Mouse (Mus musculus) adrenal gland, postnatal 0 days (tissue): ENCODE results near the gene Olfr1066. TPM values are rescaled to one million over a fixed set of nuclear protein-coding genes. Genes with fewer than 3 reads are reported as not detected.

ENCODE experiments used
- polyA plus RNA-seq: library from polyadenylated mRNA; unstranded; fragments of >200 nt; fragmentation: Nextera tagmentation; extraction: Ambion mirVana; gene quantifications from 2 replicates; pipeline ENCODE4 v1.2.1, GENCODE M21; 2015

The Olfr1066 gene
- polyA plus RNA-seq = not detected in 2 replicates

GRCm38 (mm10) chr2:86456169-86456568, at the start of gene Olfr1066:
TSS of gene Olfr1066 (minus strand) at chr2:86456269.

DNA sequence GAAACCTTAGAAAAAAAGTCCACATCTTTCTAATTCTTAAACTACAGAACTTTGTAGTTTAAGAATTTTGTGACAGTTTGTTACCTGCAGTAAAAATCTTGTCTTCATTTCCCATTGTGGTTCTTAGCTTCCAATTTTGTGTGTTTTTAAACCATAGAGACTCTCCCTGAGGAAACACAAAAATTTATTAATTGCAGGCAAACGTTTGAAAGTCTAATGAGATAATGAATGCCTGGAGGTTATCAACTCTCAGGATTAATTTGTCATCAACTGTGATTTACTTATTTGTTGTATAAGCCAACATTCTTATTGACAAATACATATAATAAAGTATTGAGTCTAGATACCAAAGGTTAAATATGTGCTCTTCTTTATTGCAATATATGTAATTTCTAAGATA, 31.2 kb upstream of the Olfr1066 start, which contains the start of gene Olfr228:
TSS of gene Olfr228 (minus strand) at position 101 of the 400 bp plus-strand sequence.

DNA sequence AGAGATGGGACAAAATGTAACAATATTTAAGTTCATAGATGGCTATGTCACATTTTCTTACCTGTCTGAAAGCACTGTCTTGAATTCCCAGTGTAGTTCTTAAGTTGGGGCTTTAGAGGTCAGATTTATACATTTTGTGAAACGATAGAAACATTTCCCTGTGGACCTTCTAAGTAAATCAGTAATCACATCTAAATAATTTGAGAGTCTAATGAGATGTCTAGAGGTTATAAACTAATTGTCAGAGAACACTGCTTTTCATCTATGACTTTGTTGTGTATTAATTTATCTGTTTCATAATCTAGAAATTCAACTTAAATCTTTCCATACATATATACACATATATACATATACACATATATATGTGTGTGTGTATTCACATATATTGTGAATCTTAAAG, 5.6 kb downstream of the Olfr1066 start, which contains the start of gene Olfr1065:
TSS of gene Olfr1065 (minus strand) at position 101 of the 400 bp plus-strand sequence.

GRCm38 (mm10) chr2:86426649-86427048, 29.4 kb downstream of the Olfr1066 start, which contains the start of gene Olfr1062:
TSS of gene Olfr1062 (minus strand) at chr2:86426749.

DNA sequence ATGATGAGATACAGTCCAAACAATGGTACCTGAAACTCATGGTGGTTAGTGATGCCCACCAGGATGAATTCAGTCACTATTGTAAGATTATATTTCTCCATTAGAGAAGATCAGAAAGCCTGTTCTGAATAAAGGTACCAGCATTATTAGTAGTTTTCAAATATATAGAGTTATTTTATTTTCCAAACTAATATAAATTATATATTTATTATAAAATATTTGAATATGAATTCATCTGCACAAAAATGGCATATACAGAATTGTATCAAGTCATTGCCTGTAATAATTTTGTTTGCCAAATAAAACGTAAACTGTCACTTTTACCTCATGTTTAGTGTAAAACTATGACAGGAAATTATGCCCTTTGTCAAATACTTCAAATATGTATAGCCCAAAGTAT, 42.1 kb downstream of the Olfr1066 start, which contains the start of gene Olfr1061:
TSS of gene Olfr1061 (minus strand) at position 101 of the 400 bp plus-strand sequence.

Other genes starting within 250 kb of the Olfr1066 start
- not detected in 2 replicates for gene Olfr1046, start 237.0 kb downstream of the Olfr1066 start, polyA plus RNA-seq
- not detected in 2 replicates for gene Olfr1047, start 224.9 kb downstream of the Olfr1066 start, polyA plus RNA-seq
- gene Olfr1048, start 216.0 kb downstream of the Olfr1066 start, polyA plus RNA-seq = not detected in 2 replicates
- gene Olfr1049, start 197.9 kb downstream of the Olfr1066 start, polyA plus RNA-seq = not detected in 2 replicates
- not detected in 2 replicates for gene Olfr1051, start 177.2 kb downstream of the Olfr1066 start, polyA plus RNA-seq
- gene Olfr1052, start 163.8 kb downstream of the Olfr1066 start, polyA plus RNA-seq = not detected in 2 replicates
- not detected in 2 replicates for gene Olfr1053, start 141.0 kb downstream of the Olfr1066 start, polyA plus RNA-seq
- not detected in 2 replicates for gene Olfr1054, start 120.8 kb downstream of the Olfr1066 start, polyA plus RNA-seq
- gene Olfr1055, start 106.0 kb downstream of the Olfr1066 start, polyA plus RNA-seq = not detected in 2 replicates
- not detected in 2 replicates for gene Olfr1056, start 93.8 kb downstream of the Olfr1066 start, polyA plus RNA-seq
- gene Olfr1057, start 77.9 kb downstream of the Olfr1066 start, polyA plus RNA-seq = not detected in 2 replicates
- gene Olfr1058, start 67.7 kb downstream of the Olfr1066 start, polyA plus RNA-seq = not detected in 2 replicates
- gene Olfr1061, start 42.2 kb downstream of the Olfr1066 start, polyA plus RNA-seq = not detected in 2 replicates
- gene Olfr1062, start 29.5 kb downstream of the Olfr1066 start, polyA plus RNA-seq = not detected in 2 replicates
- not detected in 2 replicates for gene Olfr1065, start 5.7 kb downstream of the Olfr1066 start, polyA plus RNA-seq
- not detected in 2 replicates for gene Olfr228, start 31.1 kb upstream of the Olfr1066 start, polyA plus RNA-seq
- gene Olfr1076, start 52.2 kb upstream of the Olfr1066 start, polyA plus RNA-seq = not detected in 2 replicates
- gene Olfr1079, start 86.2 kb upstream of the Olfr1066 start, polyA plus RNA-seq = not detected in 2 replicates
- gene Olfr1080, start 102.0 kb upstream of the Olfr1066 start, polyA plus RNA-seq = not detected in 2 replicates
- not detected in 2 replicates for gene Olfr1082, start 142.7 kb upstream of the Olfr1066 start, polyA plus RNA-seq
- gene Olfr1084, start 183.5 kb upstream of the Olfr1066 start, polyA plus RNA-seq = not detected in 2 replicates
- not detected in 2 replicates for gene Olfr1085, start 205.8 kb upstream of the Olfr1066 start, polyA plus RNA-seq
- gene Olfr1086, start 223.8 kb upstream of the Olfr1066 start, polyA plus RNA-seq = not detected in 2 replicates
- gene Olfr1087, start 242.1 kb upstream of the Olfr1066 start, polyA plus RNA-seq = not detected in 2 replicates